Comparison of ENCODE assay signal across 17 mouse cellular contexts in genomic region chr12:16649819-16650218, GRCm38 (mm10). TPM values are rescaled to one million over a fixed set of nuclear protein-coding genes. Genes with fewer than 3 reads are reported as not detected.
"Had no signal": no experiment of that assay in that cellular context is flagged by ENCODE, and none has a peak within 500 bp of the region (broad histone marks: within the 10 kb centered on the region; RNA-seq: fewer than 3 reads in every experiment).

No protein-coding gene starts in this region.

- DNase-seq: kidney, postnatal 14 days; lung, embryonic 14.5 days; lung, postnatal 10 days; lung, postnatal 4 days; right cerebral cortex, postnatal 14 days; thymus, postnatal 36 days had no signal

- H3K4me2 ChIP-seq: kidney, embryonic 15.5 days; limb, embryonic 15.5 days; liver, embryonic 12.5 days; lung, embryonic 14.5 days; midbrain, embryonic 12.5 days; neural tube, embryonic 13.5 days had no signal

- H3K27ac ChIP-seq: kidney, embryonic 15.5 days; limb, embryonic 15.5 days; liver, embryonic 12.5 days; midbrain, embryonic 12.5 days; neural tube, embryonic 13.5 days had no signal

- H3K4me3 ChIP-seq: kidney, embryonic 15.5 days; limb, embryonic 15.5 days; liver, embryonic 12.5 days; megakaryocyte, embryonic 14.5 days; midbrain, embryonic 12.5 days; neural tube, embryonic 13.5 days had no signal

- H3K9me3 ChIP-seq: kidney, embryonic 15.5 days; limb, embryonic 15.5 days; liver, embryonic 12.5 days; midbrain, embryonic 12.5 days; neural tube, embryonic 13.5 days had no signal

- H3K9ac ChIP-seq: kidney, embryonic 15.5 days; limb, embryonic 15.5 days; liver, embryonic 12.5 days; lung, embryonic 14.5 days; midbrain, embryonic 12.5 days; neural tube, embryonic 13.5 days had no signal

- H3K36me3 ChIP-seq: kidney, embryonic 15.5 days; limb, embryonic 15.5 days; liver, embryonic 12.5 days; midbrain, embryonic 12.5 days; neural tube, embryonic 13.5 days had no signal

- ATAC-seq: liver, embryonic 12.5 days; midbrain, embryonic 16.5 days had no signal

RNA-seq across cellular contexts. Expression of gene Ntsr2, which starts 3.4 kb away (rescaled TPM):
- polyA plus RNA-seq: limb, embryonic 11.5 days; limb, embryonic 15.5 days; liver, embryonic 12.5 days; liver, embryonic 16.5 days; lung, embryonic 14.5 days; midbrain, embryonic 12.5 days; stomach, embryonic 16.5 days; thymus, postnatal 0 days had no signal
